Mouse (Mus musculus) megakaryocyte, embryonic 14.5 days (primary cell): Measurements from ENCODE around the gene Mpi.

ENCODE experiments used
- FLI1 ChIP-seq: IDR thresholded peaks from 2 replicates; pipeline ENCODE4 v1.6.1; 2012; ENCODE audit warnings: low read length, inconsistent platforms, mixed read lengths
- GATA1 ChIP-seq: IDR thresholded peaks from 3 replicates; pipeline ENCODE4 v1.6.1; 2012; ENCODE audit warnings: mixed read lengths, low read length, inconsistent platforms, borderline replicate concordance

DNA sequence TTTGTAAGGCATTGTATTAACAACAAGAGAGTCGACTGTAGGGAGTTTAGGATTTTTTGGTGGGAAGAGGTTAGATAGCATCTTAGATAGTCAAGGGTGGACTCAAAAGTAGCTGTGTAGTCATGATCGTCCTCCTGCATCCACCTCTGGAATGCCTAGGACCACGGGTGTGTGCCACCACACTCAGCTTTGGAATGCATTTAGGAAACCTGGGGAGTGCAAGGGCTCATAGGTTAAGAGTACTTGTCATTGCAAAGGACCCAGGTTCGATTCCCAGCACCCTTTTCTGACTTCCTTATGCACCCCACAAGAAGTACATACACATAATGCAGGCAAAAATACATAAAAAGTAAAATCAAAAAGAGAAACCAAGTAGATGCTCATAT is 29.7 kb downstream of the Mpi start:
- no peak for TF ChIP-seq GATA1
- TF ChIP-seq FLI1: no peak
